Mouse (Mus musculus): Measurements from ENCODE around the gene Gm4214.
"Not testable (repeated sequence)": the region's sequence is repeated elsewhere in the genome, so short reads cannot be mapped to it uniquely, and the experiment has no call there.

The Gm4214 gene

GRCm38 (mm10) chr7:22984573-22984972 is at the start of gene Gm4214:
TSS of gene Gm4214 (minus strand) at chr7:22984673.
- DNase-seq (ENCODE audit: low spot score in 2 of 2): not testable (repeated sequence)

GRCm38 (mm10) chr7:23019823-23020222 is 35.4 kb upstream of the Gm4214 start, which contains the start of gene Gm4216:
TSS of gene Gm4216 (minus strand) at chr7:23019923.
- DNase-seq (ENCODE audit: low spot score in 2 of 2): not testable (repeated sequence)
